Mouse (Mus musculus): ENCODE results near the gene Sds. TPM values are rescaled to one million over a fixed set of nuclear protein-coding genes. Genes with fewer than 3 reads are reported as not detected.

The Sds gene
- total RNA-seq, 2 experiments from 2014 or later: not detected

DNA sequence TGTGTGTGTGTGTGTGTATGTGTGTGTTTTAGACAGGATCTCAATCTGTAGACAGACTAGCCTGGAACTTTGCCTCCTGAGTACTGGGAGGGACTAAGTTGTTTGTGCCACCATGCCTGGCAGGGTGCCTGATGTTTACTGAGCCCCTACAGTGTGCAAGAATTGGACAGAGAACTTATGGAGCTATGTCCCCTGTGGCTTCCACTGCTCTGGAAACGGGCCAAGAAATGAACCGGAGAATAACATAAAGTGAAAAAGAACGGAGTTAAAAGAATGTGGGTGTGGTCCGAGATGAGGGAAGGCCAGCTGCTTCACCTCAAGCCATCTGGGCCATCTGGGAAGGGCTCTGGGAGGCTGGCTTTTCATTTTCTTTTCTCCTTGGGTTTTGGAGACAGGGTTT is 38.4 kb downstream of the Sds start:
- DNase-seq: no peak

DNA sequence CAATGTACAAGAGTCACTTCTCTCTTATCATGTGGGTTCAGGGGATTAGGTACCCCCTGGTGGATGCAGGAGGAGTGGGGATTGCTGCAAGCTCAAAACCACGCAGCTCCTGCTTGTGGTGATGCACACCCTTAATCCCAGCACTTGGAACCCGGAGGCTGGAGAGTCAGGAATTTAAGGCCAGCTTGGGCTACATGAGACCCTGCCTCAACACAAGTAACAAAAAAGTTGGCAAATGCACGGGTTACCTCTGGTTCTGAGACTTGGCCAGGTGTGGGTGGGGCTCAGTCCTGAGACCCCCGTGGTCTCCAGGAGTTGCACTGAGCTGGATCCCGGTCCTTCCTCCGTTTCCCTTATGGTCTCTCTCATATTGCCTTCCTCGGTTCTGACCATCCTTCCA is 39.1 kb downstream of the Sds start:
- no peak for DNase-seq

DNA sequence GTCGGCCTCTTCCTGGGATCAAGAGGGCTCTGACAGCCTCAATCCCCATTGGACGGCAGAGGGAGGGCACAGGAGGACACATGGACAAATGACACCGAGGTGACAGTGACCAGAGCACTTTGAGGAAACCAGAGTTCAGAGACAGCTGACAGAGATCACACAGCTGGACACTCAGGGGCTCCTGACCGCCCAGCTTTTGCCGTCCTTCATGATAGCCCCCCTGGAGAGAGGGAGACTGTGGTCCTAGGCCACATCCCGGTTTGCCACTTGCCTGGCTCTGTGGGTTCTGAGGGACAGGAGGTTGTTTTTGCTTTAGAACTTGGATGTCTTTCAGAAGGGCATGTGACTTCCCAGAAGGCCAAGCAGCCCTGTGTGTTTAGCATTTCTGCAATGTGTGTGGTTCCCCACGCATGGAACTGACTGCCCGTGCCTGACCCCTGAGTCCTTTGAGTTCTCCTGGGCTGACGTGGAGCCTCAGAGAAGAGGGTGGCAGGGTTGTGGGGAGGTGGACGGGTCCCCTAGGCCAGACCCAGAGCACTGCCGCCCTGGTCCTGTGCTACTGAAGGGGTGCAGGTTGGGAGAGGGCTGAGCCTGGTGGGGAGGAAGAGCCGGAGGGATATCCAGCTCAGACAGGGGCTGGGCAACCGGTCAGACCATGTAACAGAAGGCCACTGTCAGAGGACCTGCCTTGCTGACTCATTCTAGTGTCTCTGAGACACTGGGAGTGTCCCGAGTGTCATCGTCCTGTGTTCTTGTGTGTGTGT is 40.1 kb downstream of the Sds start:
- no peak for DNase-seq

DNA sequence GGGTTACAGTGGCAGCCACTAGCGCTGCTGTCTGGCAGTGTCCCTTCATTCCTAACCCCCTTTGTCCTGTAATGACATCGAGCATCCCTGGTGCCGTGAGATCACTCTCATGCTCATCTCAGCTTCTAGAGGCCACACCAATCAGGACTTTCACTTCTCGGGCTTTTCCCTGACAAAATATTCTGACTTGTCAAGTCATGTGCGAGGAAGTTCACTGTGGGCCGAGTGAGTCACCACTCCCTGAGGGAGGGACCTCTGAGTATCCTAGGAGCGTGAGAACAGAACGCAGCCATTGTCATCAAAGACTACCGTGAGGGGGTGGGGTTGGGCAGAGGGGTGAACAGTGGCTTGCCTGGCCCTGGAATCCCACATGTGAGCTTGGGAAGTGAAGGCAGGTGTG is 41.2 kb downstream of the Sds start:
- DNase-seq: no peak

DNA sequence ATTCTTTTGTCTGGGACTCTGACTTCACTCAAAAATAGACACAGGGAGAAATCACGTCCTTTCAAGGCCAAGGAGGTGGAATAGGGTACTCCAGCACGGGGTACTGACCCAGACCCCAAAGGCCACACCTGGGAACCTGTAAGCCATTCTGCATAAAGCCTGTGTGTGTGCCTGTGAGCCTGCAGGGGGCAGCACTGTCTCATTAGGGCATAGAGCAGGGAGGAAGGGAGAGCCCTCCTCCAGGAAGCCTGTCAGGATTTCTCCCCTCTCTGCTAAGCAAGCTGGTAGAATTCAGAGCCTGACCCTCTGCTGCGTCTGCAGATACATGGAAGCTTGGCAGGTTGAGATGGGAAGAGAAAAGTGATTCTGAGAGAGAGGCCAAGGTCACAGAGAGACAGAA is 46.3 kb downstream of the Sds start:
- DNase-seq: no peak

DNA sequence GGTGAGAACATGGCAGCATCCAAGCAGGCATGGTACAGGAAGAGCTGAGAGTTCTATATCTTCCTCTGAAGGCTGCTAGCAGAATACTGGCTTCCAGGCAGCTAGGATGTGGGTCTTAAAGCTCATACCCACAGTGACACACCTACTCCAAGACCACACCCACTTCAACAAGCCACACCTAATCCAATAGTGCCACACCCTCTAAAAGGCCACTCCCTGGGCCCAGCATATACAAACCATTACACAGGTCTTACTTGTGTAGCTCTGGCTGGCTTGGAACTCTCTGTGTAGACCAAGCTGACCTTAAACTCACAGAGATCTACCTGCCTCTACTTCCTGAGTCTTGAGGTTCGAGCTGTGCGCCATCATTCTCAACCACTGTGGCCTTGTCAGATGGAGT is 48.4 kb downstream of the Sds start:
- DNase-seq: no peak

DNA sequence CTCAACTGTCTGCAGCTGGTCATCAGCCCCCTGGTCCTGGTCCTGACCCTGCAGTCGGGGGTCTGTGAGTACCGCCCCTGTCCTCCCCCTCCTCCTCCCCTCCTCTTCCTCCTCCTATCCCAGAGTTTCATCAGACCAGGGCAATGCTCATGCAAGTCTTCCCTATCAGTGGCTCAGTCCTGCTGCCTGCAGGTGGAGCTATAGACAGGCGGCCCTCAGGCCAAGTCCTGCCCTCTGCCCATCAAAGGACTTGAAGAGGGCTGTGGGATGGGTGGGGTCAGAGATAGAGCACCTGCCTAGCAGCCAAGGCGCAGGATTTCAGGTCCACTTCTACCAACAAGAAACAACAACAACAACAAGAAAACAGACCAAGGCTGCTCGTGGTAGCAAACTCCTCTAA is 49.4 kb downstream of the Sds start:
- DNase-seq: no peak

DNA sequence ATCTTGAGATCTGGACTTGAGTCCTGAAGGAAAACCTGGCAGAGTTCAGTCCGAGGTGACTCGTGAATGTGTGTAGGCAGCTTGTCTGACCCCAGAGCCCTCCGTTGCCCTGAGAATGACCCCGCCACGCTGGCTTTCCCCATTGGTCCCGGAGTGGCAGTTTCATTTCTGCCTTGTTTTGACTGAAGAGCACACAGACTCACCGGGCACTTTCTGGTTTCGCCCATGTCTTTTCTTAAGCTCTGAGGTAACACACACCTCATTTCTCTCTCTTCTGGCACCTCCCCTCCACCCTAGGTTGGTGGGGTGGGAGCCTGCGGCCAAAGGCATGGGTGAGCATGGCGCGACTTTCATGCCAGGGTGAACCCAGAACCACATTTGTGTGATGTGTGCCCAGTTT is 50.0 kb downstream of the Sds start:
- no peak for DNase-seq

DNA sequence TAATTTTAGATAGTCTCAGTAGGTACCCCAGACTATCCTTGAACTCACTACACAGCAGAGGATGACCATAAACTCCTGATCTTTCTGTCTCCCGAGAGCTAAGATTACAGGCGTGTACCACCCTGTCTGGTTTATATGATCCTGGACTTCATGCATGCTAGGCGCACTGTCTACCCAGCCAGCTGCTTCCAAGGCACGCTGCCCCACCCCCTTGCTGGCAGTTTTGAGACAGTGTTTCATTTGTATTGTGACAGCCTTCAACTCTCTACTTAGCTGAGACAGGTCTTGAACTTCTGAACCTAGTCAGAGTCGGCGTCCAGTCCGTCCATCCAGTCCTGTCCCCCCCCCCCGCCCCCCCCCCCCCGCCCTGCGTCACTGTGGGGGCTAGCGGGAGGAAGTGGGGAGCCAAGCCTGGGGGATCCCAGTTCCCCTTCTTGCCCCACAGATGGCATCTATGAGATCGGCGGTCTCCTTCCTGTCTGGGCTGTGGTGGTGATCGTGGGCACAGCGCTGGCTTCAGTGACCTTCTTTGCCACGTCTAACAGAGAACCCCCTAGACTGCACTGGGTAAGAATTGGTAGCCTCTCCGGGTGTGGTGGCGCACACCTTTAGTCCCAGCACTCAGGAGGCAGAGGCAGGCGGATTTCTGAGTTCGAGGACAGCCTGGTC is 51.1 kb downstream of the Sds start:
- DNase-seq: no peak

DNA sequence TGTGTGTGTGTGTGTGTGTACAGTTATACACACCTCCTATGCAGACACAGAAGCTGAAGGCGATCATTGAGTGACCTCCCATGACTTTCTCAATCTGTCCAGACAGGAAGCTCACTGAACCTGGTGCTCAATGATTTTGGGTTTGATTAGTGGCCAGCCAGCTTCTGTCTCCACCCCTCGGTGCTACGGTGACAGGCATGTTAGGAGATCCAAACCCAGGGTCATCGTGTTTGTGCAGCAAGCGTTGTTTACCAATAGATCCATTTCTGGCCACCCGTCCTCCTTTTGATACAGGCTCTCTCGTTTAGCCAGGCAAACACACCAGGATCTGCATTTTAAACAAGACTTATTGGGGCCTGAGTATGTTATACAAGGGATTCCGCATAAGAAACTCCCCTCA is 55.3 kb downstream of the Sds start:
- DNase-seq: no peak

Other genes starting within 250 kb of the Sds start
- not detected for gene Lhx5, start 44.8 kb upstream of the Sds start, total RNA-seq (2021)
- gene Sdsl, start 3.7 kb upstream of the Sds start, total RNA-seq (2021): 1 to 10 TPM in 1 of 2 experiments, under 1 TPM in 1; 0.26 to 1.2 TPM
- gene Plbd2, start 27.1 kb downstream of the Sds start, total RNA-seq (2021): 10 to 100 TPM; 36.7 to 38.0 TPM
- gene Slc8b1, start 34.6 kb downstream of the Sds start, total RNA-seq (2021): 10 to 100 TPM; 15.1 to 20.0 TPM
- 10 to 100 TPM; 67.1 to 71.2 TPM for gene Tpcn1, start 112.1 kb downstream of the Sds start, total RNA-seq (2021)
- gene Iqcd, start 112.5 kb downstream of the Sds start, total RNA-seq (2021): under 1 TPM; 0.40 to 0.50 TPM
- 1 to 10 TPM; 4.7 to 6.2 TPM for gene Rita1, start 136.1 kb downstream of the Sds start, total RNA-seq (2021)
- gene Ddx54, start 136.2 kb downstream of the Sds start, total RNA-seq (2021): 10 to 100 TPM; 22.4 to 23.9 TPM
- gene Cfap73, start 157.7 kb downstream of the Sds start, total RNA-seq (2021): not detected
- under 1 TPM in 1 of 2 experiments, not detected in 1; 0.23 TPM for gene Rasal1, start 172.3 kb downstream of the Sds start, total RNA-seq (2021)
- gene Dtx1, start 235.4 kb downstream of the Sds start, total RNA-seq (2021): 1 to 10 TPM; 1.2 to 1.4 TPM